32 mouse cellular contexts compared by ENCODE assay signal in the genomic region with DNA sequence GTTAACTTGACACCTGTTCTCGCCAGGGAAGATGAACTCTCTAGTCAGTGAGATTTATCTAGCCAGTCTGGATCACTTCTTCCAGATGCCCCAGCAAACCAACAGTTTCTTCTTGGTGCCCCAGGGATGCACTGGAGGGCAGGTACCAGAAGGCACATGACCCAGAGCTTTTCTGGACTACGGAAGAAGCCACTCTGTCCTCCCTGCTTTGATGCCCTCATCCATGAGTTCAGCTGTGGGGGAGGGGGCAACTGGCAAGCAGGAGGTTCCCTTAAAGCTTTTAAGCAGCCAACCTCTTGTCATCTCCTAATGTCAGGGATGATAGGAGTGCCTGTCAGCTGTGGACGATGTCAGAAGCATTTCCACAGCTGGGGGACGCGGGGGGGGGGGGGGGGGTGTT. TPM values are rescaled to one million over a fixed set of nuclear protein-coding genes. Genes with fewer than 3 reads are reported as not detected.
"Had no signal": no experiment of that assay in that cellular context is flagged by ENCODE, and none has a peak within 500 bp of the region (broad histone marks: within the 10 kb centered on the region; RNA-seq: fewer than 3 reads in every experiment).

No protein-coding gene starts in this region.

- H3K27me3 ChIP-seq: heart, embryonic 12.5 days; hindbrain, embryonic 13.5 days; hindbrain, embryonic 15.5 days; kidney, embryonic 15.5 days; limb, embryonic 13.5 days; limb, embryonic 15.5 days; liver, embryonic 12.5 days had no signal

- H3K36me3 ChIP-seq: heart, embryonic 10.5 days; heart, embryonic 12.5 days; hindbrain, embryonic 13.5 days; hindbrain, embryonic 15.5 days; kidney, embryonic 15.5 days; limb, embryonic 13.5 days; limb, embryonic 15.5 days; liver, embryonic 12.5 days had no signal

- H3K9me3 ChIP-seq: heart, embryonic 10.5 days; heart, embryonic 12.5 days; hindbrain, embryonic 13.5 days; hindbrain, embryonic 15.5 days; kidney, embryonic 15.5 days; limb, embryonic 13.5 days; limb, embryonic 15.5 days; liver, embryonic 12.5 days had no signal

- H3K9ac ChIP-seq: heart, embryonic 12.5 days; hindbrain, embryonic 13.5 days; hindbrain, embryonic 15.5 days; kidney, embryonic 15.5 days; limb, embryonic 13.5 days; limb, embryonic 15.5 days; liver, embryonic 12.5 days; liver, embryonic 14.5 days had no signal

- DNase-seq: gastrocnemius, postnatal 14 days; gastrocnemius, postnatal 36 days; heart, adult 2 months; kidney, adult 11 months; kidney, adult 2 months; kidney, adult 9 months; kidney, postnatal 14 days; kidney, postnatal 36 days; layer of hippocampus, adult 9-11 months; layer of hippocampus, postnatal 36 days; left cerebral cortex, postnatal 4 days had no signal

- ATAC-seq: hindbrain, postnatal 0 days; intestine, embryonic 16.5 days; liver, embryonic 12.5 days had no signal

- H3K4me2 ChIP-seq: heart, embryonic 12.5 days; hindbrain, embryonic 13.5 days; hindbrain, embryonic 15.5 days; kidney, embryonic 15.5 days; limb, embryonic 13.5 days; limb, embryonic 15.5 days; liver, embryonic 12.5 days had no signal

- H3K27ac ChIP-seq: heart, adult 2 months; heart, embryonic 10.5 days; hindbrain, embryonic 13.5 days; hindbrain, embryonic 15.5 days; hindbrain, postnatal 0 days; kidney, embryonic 15.5 days; kidney, postnatal 0 days; limb, embryonic 13.5 days; limb, embryonic 15.5 days; liver, embryonic 12.5 days; liver, embryonic 14.5 days had no signal

- H3K4me3 ChIP-seq: heart, adult 2 months; heart, embryonic 10.5 days; heart, embryonic 12.5 days; hindbrain, embryonic 13.5 days; hindbrain, embryonic 15.5 days; kidney, embryonic 15.5 days; limb, embryonic 13.5 days; limb, embryonic 15.5 days; liver, embryonic 12.5 days had no signal

- H3K4me1 ChIP-seq: hindbrain, embryonic 15.5 days; liver, embryonic 12.5 days had no signal

RNA-seq across cellular contexts. Expression of a gene that starts 25.8 kb away (rescaled TPM):
- total RNA-seq: gastrocnemius, adult 18-20 months; gastrocnemius, adult 8-10 months; gastrocnemius, postnatal 36 days; heart, adult 2 months; hematopoietic stem cell, adult 5-6 weeks; layer of hippocampus, adult 18-20 months; left cerebral cortex, postnatal 25 days; liver, adult 2 months had no signal
- polyA plus RNA-seq: gonadal fat pad, adult 2 months; heart, adult 2 months; kidney, adult 2 months; large intestine, adult 2 months; liver, adult 2 months; liver, embryonic 16.5 days had no signal
